Mouse (Mus musculus) cerebellum, adult 18-20 months (tissue): ENCODE results near the gene Gpkow.

ENCODE experiments used
- DNase-seq, 2 experiments: peaks; one replicate each; pipeline ENCODE4 v3.0.0; 2021

Gene Gpkow

DNA sequence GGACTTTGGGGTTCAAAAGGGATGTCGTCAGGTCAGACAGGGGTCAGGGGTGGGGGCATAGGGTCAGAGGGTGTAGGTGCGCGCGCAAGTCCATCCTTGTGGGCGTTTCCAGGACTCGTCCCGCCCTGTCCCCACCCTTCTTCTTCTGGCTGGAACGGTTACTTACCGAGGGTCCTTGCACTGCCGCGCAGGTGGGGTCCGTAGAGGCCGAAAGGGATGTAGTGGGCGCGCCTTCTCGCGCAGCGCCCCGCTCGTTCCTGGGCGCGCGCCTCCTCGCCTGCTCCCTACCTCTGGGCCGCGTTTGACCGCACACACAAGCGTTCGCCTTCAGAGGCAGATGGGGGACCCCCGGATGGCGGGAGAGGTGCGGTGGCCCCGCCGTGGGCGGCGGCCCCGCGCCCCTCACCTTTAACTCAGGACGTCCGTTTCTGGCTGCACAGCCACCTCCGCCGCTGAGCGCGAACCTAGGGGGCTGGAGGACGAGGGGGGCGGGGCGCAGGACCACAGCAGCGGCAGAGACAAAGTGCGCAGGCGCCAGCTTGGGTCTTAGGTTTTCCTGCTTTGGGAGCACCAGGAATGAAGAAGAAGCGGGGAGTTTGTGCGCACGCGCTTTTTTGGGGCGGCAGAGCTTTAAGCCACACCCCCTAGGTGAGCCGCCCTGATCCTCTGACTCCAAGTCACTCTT, 53.6 kb downstream of the Gpkow start, which contains the start of gene Ccdc120:
Gene Ccdc120 (minus strand): TSS at position 474 of the 685 bp plus-strand sequence.
- DNase-seq: peak; percentile 85 to 86

DNA sequence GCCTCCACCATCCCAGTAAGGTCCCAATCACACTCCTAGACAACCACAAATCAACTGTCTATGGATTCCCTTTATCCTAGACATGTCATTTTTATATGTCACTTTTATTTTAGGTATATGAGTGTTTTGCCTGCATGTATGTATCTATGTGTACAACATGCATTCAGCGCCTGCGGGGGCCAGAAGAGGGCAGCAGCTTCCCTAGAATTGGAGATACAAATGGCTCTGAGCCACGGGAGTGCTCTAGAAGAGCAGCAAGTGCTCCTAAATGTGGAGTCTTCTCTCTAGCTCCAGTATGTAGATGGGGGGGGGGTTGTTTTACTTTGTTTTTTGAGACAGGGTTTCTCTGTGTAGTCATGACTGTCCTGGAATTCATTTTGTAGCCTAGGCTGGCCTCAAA, 56.7 kb downstream of the Gpkow start:
- peak in 1 of 2 experiments; percentile 35 for DNase-seq
